Mouse (Mus musculus) stomach, embryonic 15.5 days (tissue): ENCODE results near the gene Twf2. TPM values are rescaled to one million over a fixed set of nuclear protein-coding genes. Genes with fewer than 3 reads are reported as not detected.

Experiments
- ATAC-seq: fragments of 200-750 bp; cut with Nextera tagmentation; 2 replicates; pipeline ENCODE4 v1.8.0; 2017; ENCODE audit warnings: low read depth, moderate number of reproducible peaks, moderate TSS enrichment; ENCODE audit not compliant: insufficient read depth, low FRiP score
- H3K27ac ChIP-seq: fragments of 300-500 bp; sonication (generic); 2 replicates; pipeline ENCODE4 v1.5.1; 2015; ENCODE audit warnings: mild to moderate bottlenecking, inconsistent platforms
- H3K27me3 ChIP-seq: fragments of 300-500 bp; sonication (generic); replicated peaks from 2 replicates; pipeline ENCODE4 v1.6.1; 2015; ENCODE audit warnings: inconsistent platforms
- H3K36me3 ChIP-seq: fragments of 300-500 bp; sonication (generic); 2 replicates; pipeline ENCODE4 v1.6.1; 2015; ENCODE audit warnings: inconsistent platforms
- H3K4me1 ChIP-seq: fragments of 300-500 bp; sonication (generic); 2 replicates; pipeline ENCODE4 v1.6.1; 2015; ENCODE audit warnings: inconsistent platforms
- H3K4me2 ChIP-seq: fragments of 300-500 bp; sonication (generic); 2 replicates; pipeline ENCODE4 v1.6.1; 2015; ENCODE audit warnings: mild to moderate bottlenecking, inconsistent platforms
- H3K4me3 ChIP-seq: fragments of 300-500 bp; sonication (generic); replicated peaks from 2 replicates; pipeline ENCODE4 v1.5.1; 2015; ENCODE audit warnings: inconsistent platforms
- H3K9ac ChIP-seq: fragments of 300-500 bp; sonication (generic); 2 replicates; pipeline ENCODE4 v1.6.1; 2015; ENCODE audit warnings: inconsistent platforms
- H3K9me3 ChIP-seq: fragments of 300-500 bp; sonication (generic); 2 replicates; pipeline ENCODE4 v1.6.1; 2016; ENCODE audit warnings: inconsistent platforms
- WGBS: fragments of 180-500 bp; shearing (Covaris S2); methylation state at CpG from one replicate; pipeline ENCODE4 v1.1.7; 2015; 5-methylcytosine and 5-hydroxymethylcytosine counted together
- polyA plus RNA-seq: library from polyadenylated mRNA; unstranded; fragments of >200 nt; fragmentation: Nextera tagmentation; extraction: Ambion mirVana; gene quantifications from 2 replicates; pipeline ENCODE4 v1.2.1, GENCODE M21; 2015

The Twf2 gene
- 53.9 and 64.0 TPM in 2 replicates for polyA plus RNA-seq

GRCm38 (mm10) chr9:106202819-106203636, at the start of gene Twf2:
Gene Twf2, plus strand, starts transcription at chr9:106203108.
- WGBS, result under 1% methylated on average over 61 of the region's 61 CpGs

GRCm38 (mm10) chr9:106154106-106154505, 48.8 kb upstream of the Twf2 start:
- H3K9me3 ChIP-seq, result no peaks in the 10 kb centered on the region
- no peak overlapping the region for H3K9ac ChIP-seq
- no peaks in the 10 kb centered on the region for H3K36me3 ChIP-seq
- no peak overlapping the region for H3K27ac ChIP-seq
- no peak for ATAC-seq
- H3K27me3 ChIP-seq, result peaks cover 14% of the 10 kb centered on the region
- H3K4me2 ChIP-seq, result no peak overlapping the region
- WGBS, result 86% methylated on average over 9 of the region's 9 CpGs
- H3K4me3 ChIP-seq, result no peak overlapping the region
- H3K4me1 ChIP-seq, result peaks cover 1% of the 10 kb centered on the region; the same call in 1 of the 2 replicates

More at GRCm38 (mm10) chr9:106202819-106203636, at the start of gene Twf2:
- H3K36me3 ChIP-seq, result no peaks in the 10 kb centered on the region
- peak within 1 kb of the TSS; percentile 51; the same call in 1 of the 2 replicates for H3K9ac ChIP-seq
- peak; percentile 89 for ATAC-seq
- no peaks in the 10 kb centered on the region for H3K27me3 ChIP-seq
- peak within 1 kb of the TSS; percentile 71 for H3K4me3 ChIP-seq
- no peaks in the 10 kb centered on the region for H3K9me3 ChIP-seq
- peaks cover 33% of the 10 kb centered on the region for H3K4me1 ChIP-seq
- peak within 1 kb of the TSS; percentile 69 for H3K4me2 ChIP-seq
- H3K27ac ChIP-seq, result peak within 1 kb of the TSS; percentile 82

DNA sequence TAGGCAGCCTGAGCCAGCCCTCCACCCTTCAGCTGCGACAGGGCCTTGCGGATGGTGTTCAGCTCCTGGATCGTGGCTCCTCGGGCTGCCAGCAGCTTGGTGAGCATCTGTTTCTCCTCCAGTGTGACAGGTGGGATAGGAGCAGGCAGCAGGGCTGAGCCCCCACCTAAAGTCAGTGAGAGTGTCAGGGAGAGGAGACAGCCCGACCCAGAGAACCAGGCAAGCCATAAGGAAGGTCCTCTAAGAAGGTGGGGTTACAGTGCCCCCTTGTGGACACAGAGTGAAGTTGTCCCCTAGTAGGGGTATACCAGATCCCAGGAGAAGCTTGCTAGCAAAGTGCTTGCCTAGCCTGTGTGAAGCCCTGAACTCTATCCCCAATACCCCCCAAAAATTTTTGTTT, 46.5 kb upstream of the Twf2 start:
- WGBS, result 45% methylated on average over 5 of the region's 5 CpGs
- no peak overlapping the region for H3K9ac ChIP-seq
- no peaks in the 10 kb centered on the region for H3K9me3 ChIP-seq
- H3K4me1 ChIP-seq, result no peaks in the 10 kb centered on the region
- no peaks in the 10 kb centered on the region for H3K36me3 ChIP-seq
- H3K4me3 ChIP-seq, result no peak overlapping the region
- no peak overlapping the region for H3K27ac ChIP-seq
- H3K4me2 ChIP-seq, result no peak overlapping the region
- ATAC-seq, result no peak
- no peaks in the 10 kb centered on the region for H3K27me3 ChIP-seq

DNA sequence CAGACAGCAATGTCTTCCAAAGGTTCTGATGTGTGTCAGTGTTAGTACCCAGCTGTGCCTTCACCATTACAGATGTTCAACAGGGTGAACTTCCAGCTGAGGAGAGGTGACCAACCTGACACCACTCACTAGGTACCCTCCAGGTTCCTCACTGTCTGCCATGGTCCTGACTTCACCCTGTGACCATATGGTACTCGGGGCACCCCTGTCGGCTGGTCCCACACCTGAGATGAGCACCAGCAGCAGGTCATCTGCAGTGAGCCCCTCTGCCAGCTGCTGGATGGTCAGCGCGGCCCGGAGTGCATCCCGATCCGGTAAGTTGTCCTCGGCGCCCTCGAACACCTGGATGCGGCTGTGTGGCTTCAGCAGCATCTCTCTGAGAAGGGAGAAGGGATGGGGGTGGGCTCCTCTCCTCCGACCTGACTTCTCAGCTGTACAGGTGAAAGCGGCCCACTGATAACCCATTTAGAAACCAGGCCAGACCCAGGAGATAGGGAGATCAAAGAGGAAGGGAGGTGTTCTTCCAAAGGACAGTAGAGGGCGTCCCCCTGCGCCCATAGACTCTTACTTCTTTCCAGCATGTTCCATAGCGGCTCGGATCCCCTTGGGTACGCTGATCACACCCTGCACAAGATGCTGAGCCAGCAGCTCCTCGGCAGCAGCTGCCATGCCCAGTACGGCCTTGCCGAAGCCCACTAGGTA, 45.8 kb upstream of the Twf2 start:
- 75% methylated on average over 21 of the region's 21 CpGs for WGBS
- no peak for ATAC-seq
- H3K27me3 ChIP-seq, result no peaks in the 10 kb centered on the region
- H3K9me3 ChIP-seq, result no peaks in the 10 kb centered on the region
- no peak overlapping the region for H3K4me3 ChIP-seq
- H3K36me3 ChIP-seq, result no peaks in the 10 kb centered on the region
- no peak overlapping the region for H3K4me2 ChIP-seq
- no peak overlapping the region for H3K27ac ChIP-seq
- no peaks in the 10 kb centered on the region for H3K4me1 ChIP-seq
- no peak overlapping the region for H3K9ac ChIP-seq

GRCm38 (mm10) chr9:106157623-106157925, 45.3 kb upstream of the Twf2 start:
- no peak for ATAC-seq
- H3K27ac ChIP-seq, result no peak overlapping the region

DNA sequence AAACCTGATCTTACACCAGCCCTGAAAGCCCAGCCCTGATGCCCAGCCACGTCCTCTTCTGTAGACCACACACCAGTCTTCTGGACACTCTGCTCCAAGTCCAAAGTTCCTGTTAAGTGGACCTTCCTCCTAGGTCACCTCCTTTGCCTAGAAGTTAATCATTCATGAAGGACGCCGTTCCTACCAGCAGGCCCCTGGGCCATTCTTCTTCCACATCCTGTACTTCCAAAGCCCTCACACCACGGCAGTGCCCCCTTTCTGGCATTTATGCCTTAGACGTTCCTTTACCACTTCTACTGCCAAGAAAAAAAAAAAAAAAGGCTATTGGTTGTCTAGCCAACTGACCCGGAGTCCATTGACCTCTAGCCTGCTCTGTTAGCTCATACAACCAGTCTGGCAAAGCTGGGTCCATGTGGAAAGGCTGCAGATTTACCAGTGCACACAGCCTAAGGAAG, 44.8 kb upstream of the Twf2 start, which contains the start of gene Glyctk:
Gene Glyctk (minus strand): TSS at position 102 of the 455 bp plus-strand sequence.
- H3K9ac ChIP-seq, result no peak within 1 kb of the TSS
- no peak within 1 kb of the TSS for H3K4me3 ChIP-seq
- no peak for ATAC-seq
- no peaks in the 10 kb centered on the region for H3K4me1 ChIP-seq
- no peaks in the 10 kb centered on the region for H3K9me3 ChIP-seq
- no peak within 1 kb of the TSS for H3K4me2 ChIP-seq
- WGBS, result 69% methylated on average over 6 of the region's 6 CpGs
- no peaks in the 10 kb centered on the region for H3K27me3 ChIP-seq
- H3K27ac ChIP-seq, result no peak within 1 kb of the TSS
- no peaks in the 10 kb centered on the region for H3K36me3 ChIP-seq

More at GRCm38 (mm10) chr9:106157623-106157925, 45.3 kb upstream of the Twf2 start:
- Histone ChIP-seq H3K4me1 (no peaks in the 10 kb centered on the region), H3K27me3 (no peaks in the 10 kb centered on the region), H3K4me2 (no peak overlapping the region), H3K9ac (no peak overlapping the region), H3K36me3 (no peaks in the 10 kb centered on the region), H3K9me3 (no peaks in the 10 kb centered on the region), H3K4me3 (no peak overlapping the region)
- 82% methylated on average over 10 of the region's 10 CpGs for WGBS

- no peak overlapping the region for H3K4me3 ChIP-seq
- no peaks in the 10 kb centered on the region for H3K27me3 ChIP-seq
- WGBS, result 79% methylated on average over 9 of the region's 9 CpGs
- H3K4me1 ChIP-seq, result no peaks in the 10 kb centered on the region
- ATAC-seq, result no peak
- no peak overlapping the region for H3K27ac ChIP-seq
- peak overlapping the region; percentile 63; the same call in 1 of the 2 replicates for H3K4me2 ChIP-seq
- H3K9me3 ChIP-seq, result no peaks in the 10 kb centered on the region
- H3K36me3 ChIP-seq, result no peaks in the 10 kb centered on the region
- no peak overlapping the region for H3K9ac ChIP-seq
These were observed 43.7 kb upstream of the Twf2 start for GRCm38 (mm10) chr9:106159237-106159636.

GRCm38 (mm10) chr9:106159784-106160301, 43.1 kb upstream of the Twf2 start:
- ATAC-seq, result peak; percentile 79; the same call in 1 of the 2 replicates
- no peaks in the 10 kb centered on the region for H3K4me1 ChIP-seq
- H3K27ac ChIP-seq, result peak overlapping the region; percentile 94
- WGBS, result 1% methylated on average over 24 of the region's 24 CpGs
- peak overlapping the region; percentile 63 for H3K4me2 ChIP-seq
- no peaks in the 10 kb centered on the region for H3K36me3 ChIP-seq
- H3K4me3 ChIP-seq, result peak overlapping the region; percentile 65
- H3K9me3 ChIP-seq, result no peaks in the 10 kb centered on the region
- H3K9ac ChIP-seq, result peak overlapping the region; percentile 37; the same call in 1 of the 2 replicates
- no peaks in the 10 kb centered on the region for H3K27me3 ChIP-seq

DNA sequence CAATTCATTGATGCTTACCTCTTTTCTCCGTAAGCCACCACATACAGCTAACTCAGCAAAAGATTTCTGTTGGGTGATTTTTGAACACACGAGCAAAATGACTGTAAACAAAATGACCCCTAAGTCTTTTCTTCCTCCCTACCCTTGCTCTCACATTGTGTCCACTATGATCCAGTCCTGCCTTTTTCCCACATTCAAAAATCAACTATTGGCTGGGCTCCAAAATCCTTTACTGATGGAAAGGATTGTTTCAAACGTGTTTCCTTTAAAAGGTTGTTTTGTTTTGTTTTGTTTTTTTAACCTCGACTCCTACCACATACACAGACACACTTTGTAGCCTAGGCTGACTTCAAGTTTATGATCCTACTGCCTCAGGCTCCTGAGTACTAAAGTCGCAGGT, 42.5 kb upstream of the Twf2 start:
- no peaks in the 10 kb centered on the region for H3K9me3 ChIP-seq
- no peaks in the 10 kb centered on the region for H3K36me3 ChIP-seq
- no peaks in the 10 kb centered on the region for H3K4me1 ChIP-seq
- H3K4me2 ChIP-seq, result peak overlapping the region; percentile 63
- H3K27ac ChIP-seq, result peak overlapping the region; percentile 94; the same call in 1 of the 2 replicates
- WGBS, result 43% methylated on average over 5 of the region's 5 CpGs
- H3K9ac ChIP-seq, result no peak overlapping the region
- H3K27me3 ChIP-seq, result no peaks in the 10 kb centered on the region
- no peak for ATAC-seq
- H3K4me3 ChIP-seq, result peak overlapping the region; percentile 65

- WGBS, result 65% methylated on average over 2 of the region's 2 CpGs
- no peak overlapping the region for H3K9ac ChIP-seq
- 0 out of 2 replicates have a peak, but pooled peaks cover 3% of the 10 kb centered on the region for H3K4me1 ChIP-seq
- no peak overlapping the region for H3K27ac ChIP-seq
- ATAC-seq, result no peak
- H3K27me3 ChIP-seq, result no peaks in the 10 kb centered on the region
- no peak overlapping the region for H3K4me2 ChIP-seq
- H3K36me3 ChIP-seq, result no peaks in the 10 kb centered on the region
- no peak overlapping the region for H3K4me3 ChIP-seq
- no peaks in the 10 kb centered on the region for H3K9me3 ChIP-seq
These were observed 36.2 kb upstream of the Twf2 start for GRCm38 (mm10) chr9:106166709-106167108.

- 64% methylated on average over 3 of the region's 3 CpGs for WGBS
- Histone ChIP-seq H3K9ac (no peak overlapping the region), H3K4me1 (0 out of 2 replicates have a peak, but pooled peaks cover 3% of the 10 kb centered on the region), H3K36me3 (no peaks in the 10 kb centered on the region), H3K27ac (no peak overlapping the region), H3K9me3 (no peaks in the 10 kb centered on the region), H3K4me3 (no peak overlapping the region), H3K4me2 (no peak overlapping the region), H3K27me3 (no peaks in the 10 kb centered on the region)
- no peak for ATAC-seq
These were observed 35.7 kb upstream of the Twf2 start for GRCm38 (mm10) chr9:106167241-106167640.

- no peak overlapping the region for H3K4me2 ChIP-seq
- H3K27ac ChIP-seq, result no peak overlapping the region
- no peak for ATAC-seq
- no peak overlapping the region for H3K9ac ChIP-seq
- no peaks in the 10 kb centered on the region for H3K36me3 ChIP-seq
- no peaks in the 10 kb centered on the region for H3K27me3 ChIP-seq
- H3K9me3 ChIP-seq, result no peaks in the 10 kb centered on the region
- WGBS, result 54% methylated on average over 1 of the region's 1 CpGs
- 0 out of 2 replicates have a peak, but pooled peaks cover 3% of the 10 kb centered on the region for H3K4me1 ChIP-seq
- no peak overlapping the region for H3K4me3 ChIP-seq
These were observed 35.2 kb upstream of the Twf2 start for GRCm38 (mm10) chr9:106167703-106168102.
